Mouse (Mus musculus): ENCODE results near the gene Zfp617.
"Not testable (repeated sequence)": the region's sequence is repeated elsewhere in the genome, so short reads cannot be mapped to it uniquely, and the experiment has no call there.

Gene Zfp617

GRCm38 (mm10) chr8:71950482-71951221 lies 42.2 kb downstream of the Zfp617 start, which contains the start of gene Zfp961:
Gene Zfp961, plus strand, starts transcription at chr8:71951038.
- H3K36me3 ChIP-seq (ENCODE audit: insufficient read depth, low read length), result peaks cover 30% of the 10 kb centered on the region
- peak within 1 kb of the TSS; percentile 88 for H3K4me3 ChIP-seq (replicated peaks; ENCODE audit: low read length)
- TF ChIP-seq NANOG (IDR thresholded peaks at IDR 0.05; ENCODE audit: borderline replicate concordance, low read length), result no peak
- TF ChIP-seq POU5F1 (IDR thresholded peaks at IDR 0.05; ENCODE audit: borderline replicate concordance, low read length), result no peak
- TF ChIP-seq CTCF (conservative IDR thresholded peaks at IDR 0.05; ENCODE audit: low read length), result no peak
- peaks cover 19% of the 10 kb centered on the region for H3K4me1 ChIP-seq (replicated peaks; ENCODE audit: low read depth, low read length)
- H3K9me3 ChIP-seq (ENCODE audit: low read length), result peaks cover 35% of the 10 kb centered on the region
- H3K27me3 ChIP-seq (ENCODE audit: insufficient read depth, low read length), result 0 out of 2 replicates have a peak, but pooled peaks cover under 1% of the 10 kb centered on the region

GRCm38 (mm10) chr8:71951436-71952161 lies 43.2 kb downstream of the Zfp617 start:
- Histone ChIP-seq H3K27me3 (ENCODE audit: insufficient read depth, low read length) (no peaks in the 10 kb centered on the region), H3K4me3 (replicated peaks; ENCODE audit: low read length) (peak overlapping the region; percentile 88), H3K9me3 (ENCODE audit: low read length) (peaks cover 43% of the 10 kb centered on the region), H3K36me3 (ENCODE audit: insufficient read depth, low read length) (peaks cover 34% of the 10 kb centered on the region), H3K4me1 (replicated peaks; ENCODE audit: low read depth, low read length) (peaks cover 19% of the 10 kb centered on the region)
- TF ChIP-seq NANOG (IDR thresholded peaks at IDR 0.05; ENCODE audit: borderline replicate concordance, low read length) (no peak), CTCF (conservative IDR thresholded peaks at IDR 0.05; ENCODE audit: low read length) (no peak), POU5F1 (IDR thresholded peaks at IDR 0.05; ENCODE audit: borderline replicate concordance, low read length) (no peak)

- peak overlapping the region; percentile 88 for H3K4me3 ChIP-seq (replicated peaks; ENCODE audit: low read length)
- peaks cover 49% of the 10 kb centered on the region for H3K9me3 ChIP-seq (ENCODE audit: low read length)
- H3K4me1 ChIP-seq (replicated peaks; ENCODE audit: low read depth, low read length), result peaks cover 19% of the 10 kb centered on the region
- no peak for TF ChIP-seq NANOG (IDR thresholded peaks at IDR 0.05; ENCODE audit: borderline replicate concordance, low read length)
- no peak for TF ChIP-seq POU5F1 (IDR thresholded peaks at IDR 0.05; ENCODE audit: borderline replicate concordance, low read length)
- TF ChIP-seq CTCF (conservative IDR thresholded peaks at IDR 0.05; ENCODE audit: low read length), result no peak
- H3K27me3 ChIP-seq (ENCODE audit: insufficient read depth, low read length), result no peaks in the 10 kb centered on the region
- H3K36me3 ChIP-seq (ENCODE audit: insufficient read depth, low read length), result peaks cover 36% of the 10 kb centered on the region
Observed at GRCm38 (mm10) chr8:71952489-71952888, 44.1 kb downstream of the Zfp617 start.

GRCm38 (mm10) chr8:71952961-71953700 lies 44.7 kb downstream of the Zfp617 start:
- Histone ChIP-seq H3K4me1 (replicated peaks; ENCODE audit: low read depth, low read length) (peaks cover 19% of the 10 kb centered on the region), H3K36me3 (ENCODE audit: insufficient read depth, low read length) (peaks cover 42% of the 10 kb centered on the region)
- not testable (repeated sequence) for H3K27me3 ChIP-seq (ENCODE audit: insufficient read depth, low read length)

GRCm38 (mm10) chr8:71954666-71955065 lies 46.2 kb downstream of the Zfp617 start:
- Histone ChIP-seq H3K4me3 (replicated peaks; ENCODE audit: low read length) (0 out of 2 replicates have a peak overlapping the region, but pooled peaks have one; percentile 3), H3K9me3 (ENCODE audit: low read length) (peaks cover 68% of the 10 kb centered on the region), H3K4me1 (replicated peaks; ENCODE audit: low read depth, low read length) (peaks cover 19% of the 10 kb centered on the region), H3K36me3 (ENCODE audit: insufficient read depth, low read length) (peaks cover 52% of the 10 kb centered on the region), H3K27me3 (ENCODE audit: insufficient read depth, low read length) (no peaks in the 10 kb centered on the region)
- TF ChIP-seq CTCF (conservative IDR thresholded peaks at IDR 0.05; ENCODE audit: low read length) (no peak), POU5F1 (IDR thresholded peaks at IDR 0.05; ENCODE audit: borderline replicate concordance, low read length) (no peak), NANOG (IDR thresholded peaks at IDR 0.05; ENCODE audit: borderline replicate concordance, low read length) (no peak)

More at GRCm38 (mm10) chr8:71952961-71953700, 44.7 kb downstream of the Zfp617 start:
- Histone ChIP-seq H3K4me3 (replicated peaks; ENCODE audit: low read length) (peak overlapping the region; percentile 88; the same call in 1 of the 2 replicates), H3K9me3 (ENCODE audit: low read length) (peaks cover 56% of the 10 kb centered on the region)

- TF ChIP-seq CTCF (conservative IDR thresholded peaks at IDR 0.05; ENCODE audit: low read length) (no peak), POU5F1 (IDR thresholded peaks at IDR 0.05; ENCODE audit: borderline replicate concordance, low read length) (no peak), NANOG (IDR thresholded peaks at IDR 0.05; ENCODE audit: borderline replicate concordance, low read length) (no peak)
- Histone ChIP-seq H3K27me3 (ENCODE audit: insufficient read depth, low read length) (no peaks in the 10 kb centered on the region), H3K4me3 (replicated peaks; ENCODE audit: low read length) (no peak overlapping the region), H3K9me3 (ENCODE audit: low read length) (peaks cover 56% of the 10 kb centered on the region), H3K36me3 (ENCODE audit: insufficient read depth, low read length) (peaks cover 75% of the 10 kb centered on the region), H3K4me1 (replicated peaks; ENCODE audit: low read depth, low read length) (peaks cover 34% of the 10 kb centered on the region)
Observed at GRCm38 (mm10) chr8:71960483-71960882, 52.0 kb downstream of the Zfp617 start.

GRCm38 (mm10) chr8:71961796-71962195 lies 53.4 kb downstream of the Zfp617 start:
- Histone ChIP-seq H3K4me3 (replicated peaks; ENCODE audit: low read length) (no peak overlapping the region), H3K9me3 (ENCODE audit: low read length) (peaks cover 58% of the 10 kb centered on the region), H3K27me3 (ENCODE audit: insufficient read depth, low read length) (no peaks in the 10 kb centered on the region), H3K4me1 (replicated peaks; ENCODE audit: low read depth, low read length) (peaks cover 34% of the 10 kb centered on the region), H3K36me3 (ENCODE audit: insufficient read depth, low read length) (peaks cover 84% of the 10 kb centered on the region)
- no peak for TF ChIP-seq CTCF (conservative IDR thresholded peaks at IDR 0.05; ENCODE audit: low read length)
- TF ChIP-seq NANOG (IDR thresholded peaks at IDR 0.05; ENCODE audit: borderline replicate concordance, low read length), result no peak
- no peak for TF ChIP-seq POU5F1 (IDR thresholded peaks at IDR 0.05; ENCODE audit: borderline replicate concordance, low read length)

GRCm38 (mm10) chr8:71964051-71964450 lies 55.6 kb downstream of the Zfp617 start:
- H3K4me1 ChIP-seq (replicated peaks; ENCODE audit: low read depth, low read length), result peaks cover 34% of the 10 kb centered on the region
- H3K27me3 ChIP-seq (ENCODE audit: insufficient read depth, low read length), result no peaks in the 10 kb centered on the region
- peaks cover 50% of the 10 kb centered on the region for H3K9me3 ChIP-seq (ENCODE audit: low read length)
- H3K36me3 ChIP-seq (ENCODE audit: insufficient read depth, low read length), result peaks cover 92% of the 10 kb centered on the region
- TF ChIP-seq NANOG (IDR thresholded peaks at IDR 0.05; ENCODE audit: borderline replicate concordance, low read length) (no peak), POU5F1 (IDR thresholded peaks at IDR 0.05; ENCODE audit: borderline replicate concordance, low read length) (no peak), CTCF (conservative IDR thresholded peaks at IDR 0.05; ENCODE audit: low read length) (no peak)
- no peak overlapping the region for H3K4me3 ChIP-seq (replicated peaks; ENCODE audit: low read length)

Data from E14TG2a.4 (cell line).